11 mouse cellular contexts compared by ENCODE assay signal in genomic region chr4:100169683-100170082, GRCm38 (mm10).
A peak's percentile ranks its signal among the peaks of the same experiment; 100 is the strongest.
DNase-seq lines count a peak whose midpoint lies in the region; ATAC-seq and TF ChIP-seq lines count a peak whose summit lies in the region.
"Had no signal": no experiment of that assay in that cellular context is flagged by ENCODE, and none has a peak within 500 bp of the region (broad histone marks: within the 10 kb centered on the region; RNA-seq: fewer than 3 reads in every experiment).

No protein-coding gene starts in this region.

- H3K27me3 ChIP-seq in heart, embryonic 13.5 days (replicated peaks) = no peaks in the 10 kb centered on the region
- H3K27me3 ChIP-seq in stomach, embryonic 16.5 days (ENCODE audit: control insufficient read depth, insufficient read depth, low read length) = no peaks in the 10 kb centered on the region
- H3K27me3 ChIP-seq in stomach, postnatal 0 days (ENCODE audit: control insufficient read depth, insufficient read depth, low read length) = no peaks in the 10 kb centered on the region
- no peaks in the 10 kb centered on the region for H3K27me3 ChIP-seq in limb, embryonic 12.5 days

- H3K27ac ChIP-seq in heart, embryonic 13.5 days (replicated peaks) = 0 out of 2 replicates have a peak overlapping the region, but pooled peaks have one; percentile 21
- H3K27ac ChIP-seq in stomach, embryonic 16.5 days (ENCODE audit: low read length) = no peak overlapping the region
- H3K27ac ChIP-seq in stomach, postnatal 0 days (replicated peaks) = no peak overlapping the region
- peak overlapping the region; percentile 50 for H3K27ac ChIP-seq in limb, embryonic 12.5 days

- no peaks in the 10 kb centered on the region for H3K9me3 ChIP-seq in heart, embryonic 13.5 days
- no peaks in the 10 kb centered on the region for H3K9me3 ChIP-seq in stomach, embryonic 16.5 days (replicated peaks; ENCODE audit: control insufficient read depth, low read length)
- no peaks in the 10 kb centered on the region for H3K9me3 ChIP-seq in stomach, postnatal 0 days (ENCODE audit: control insufficient read depth, low read length)
- no peaks in the 10 kb centered on the region for H3K9me3 ChIP-seq in limb, embryonic 12.5 days

- DNase-seq in heart, postnatal 36 days = no peak
- no peak for DNase-seq in stomach, postnatal 0 days (ENCODE audit: low spot score)
- peak; percentile 53 for DNase-seq in retina, postnatal 1 day
- DNase-seq in frontal cortex, postnatal 25 days (ENCODE audit: low spot score in 2 of 2) = no peak
- DNase-seq in gastrocnemius, postnatal 4 days (ENCODE audit: low spot score in 2 of 2) = no peak
- DNase-seq: cerebellum, adult 9-11 months; layer of hippocampus, postnatal 36 days had no signal

- 67% methylated on average over 5 of the region's 5 CpGs for WGBS in heart, embryonic 13.5 days
- WGBS in stomach, embryonic 16.5 days = 55% methylated on average over 5 of the region's 5 CpGs
- 67% methylated on average over 5 of the region's 5 CpGs for WGBS in stomach, postnatal 0 days
- 56% methylated on average over 5 of the region's 5 CpGs for WGBS in limb, embryonic 12.5 days

- H3K4me1 ChIP-seq in heart, embryonic 13.5 days = peaks cover 70% of the 10 kb centered on the region
- H3K4me1 ChIP-seq in stomach, embryonic 16.5 days (ENCODE audit: control insufficient read depth, insufficient read depth, low read length) = peaks cover 13% of the 10 kb centered on the region; the same call in 1 of the 2 replicates
- no peaks in the 10 kb centered on the region for H3K4me1 ChIP-seq in stomach, postnatal 0 days (replicated peaks; ENCODE audit: control insufficient read depth, insufficient read depth)
- H3K4me1 ChIP-seq in limb, embryonic 12.5 days (replicated peaks) = peaks cover 53% of the 10 kb centered on the region

- no peak overlapping the region for H3K4me2 ChIP-seq in heart, embryonic 13.5 days
- peak overlapping the region; percentile 28; the same call in 1 of the 2 replicates for H3K4me2 ChIP-seq in stomach, embryonic 16.5 days (ENCODE audit: low read depth, low read length)
- H3K4me2 ChIP-seq in stomach, postnatal 0 days (replicated peaks; ENCODE audit: low read depth) = no peak overlapping the region
- peak overlapping the region; percentile 45 for H3K4me2 ChIP-seq in limb, embryonic 12.5 days

- TF ChIP-seq EP300 in stomach, postnatal 0 days (optimal IDR thresholded peaks at IDR 0.05) = no peak

- ATAC-seq in heart, embryonic 13.5 days (ENCODE audit: extremely low read depth, insufficient number of reproducible peaks, low FRiP score, low TSS enrichment) = no peak
- no peak for ATAC-seq in stomach, embryonic 16.5 days (ENCODE audit: insufficient read depth, low FRiP score)
- ATAC-seq in stomach, postnatal 0 days (ENCODE audit: low FRiP score, low TSS enrichment) = no peak
- 0 out of 2 replicates have a peak, but pooled peaks have one; percentile 17 for ATAC-seq in limb, embryonic 12.5 days (ENCODE audit: insufficient number of reproducible peaks, insufficient read depth, low FRiP score, low TSS enrichment, low read depth)

- TF ChIP-seq CTCF in stomach, postnatal 0 days (IDR thresholded peaks at IDR 0.05; ENCODE audit: low read depth) = no peak

- no peaks in the 10 kb centered on the region for H3K36me3 ChIP-seq in heart, embryonic 13.5 days
- H3K36me3 ChIP-seq in stomach, embryonic 16.5 days (ENCODE audit: control insufficient read depth, insufficient read depth, low read length) = no peaks in the 10 kb centered on the region
- H3K36me3 ChIP-seq in stomach, postnatal 0 days (ENCODE audit: control insufficient read depth, insufficient read depth, low read length) = no peaks in the 10 kb centered on the region
- H3K36me3 ChIP-seq in limb, embryonic 12.5 days = no peaks in the 10 kb centered on the region

- intact Hi-C loops in heart, postnatal 36 days (cut with DNase I) = no loop called here

- H3K4me3 ChIP-seq in heart, embryonic 13.5 days = no peak overlapping the region
- no peak overlapping the region for H3K4me3 ChIP-seq in stomach, embryonic 16.5 days (replicated peaks; ENCODE audit: low read length)
- no peak overlapping the region for H3K4me3 ChIP-seq in stomach, postnatal 0 days (ENCODE audit: low read depth, low read length)
- H3K4me3 ChIP-seq in limb, embryonic 12.5 days (replicated peaks) = no peak overlapping the region
- H3K4me3 ChIP-seq: myocyte had no signal

- H3K9ac ChIP-seq in heart, embryonic 13.5 days = no peak overlapping the region
- no peak overlapping the region for H3K9ac ChIP-seq in stomach, embryonic 16.5 days (ENCODE audit: low read length)
- no peak overlapping the region for H3K9ac ChIP-seq in stomach, postnatal 0 days (ENCODE audit: low read length)
- H3K9ac ChIP-seq in limb, embryonic 12.5 days (replicated peaks) = no peak overlapping the region

Comparison
In these comparisons a context has a peak if more than half of its experiments do, and no peak if none do; other contexts are left out.
1. H3K4me2 ChIP-seq: peak in stomach, embryonic 16.5 days (single experiment) and limb, embryonic 12.5 days (single experiment); none in heart, embryonic 13.5 days (single experiment) and stomach, postnatal 0 days (single experiment).
2. H3K27ac ChIP-seq: peak in heart, embryonic 13.5 days (single experiment) and limb, embryonic 12.5 days (single experiment); none in stomach, embryonic 16.5 days (single experiment) and stomach, postnatal 0 days (single experiment).